Mouse (Mus musculus): ENCODE measurements around the gene Zfp62.

- TF ChIP-seq GATA1 (IDR thresholded peaks at IDR 0.05; ENCODE audit: borderline replicate concordance, low read length) (no peak), FLI1 (IDR thresholded peaks at IDR 0.05; ENCODE audit: low read length) (no peak)
These were observed 60.1 kb downstream of the Zfp62 start for GRCm38 (mm10) chr11:49263149-49263548.
